Mouse (Mus musculus): Measurements from ENCODE around the gene Itk. TPM values are rescaled to one million over a fixed set of nuclear protein-coding genes. Genes with fewer than 3 reads are reported as not detected.

Gene Itk
- polyA plus RNA-seq, 1 experiment from 2014 or later, result not detected

- Histone ChIP-seq H3K4me3 (ENCODE audit: low read depth, low read length) (no peak overlapping the region), H3K9me3 (replicated peaks; ENCODE audit: control insufficient read depth, low read length) (no peaks in the 10 kb centered on the region), H3K4me1 (ENCODE audit: control insufficient read depth, insufficient read depth, low read length) (peaks cover 4% of the 10 kb centered on the region; the same call in 1 of the 2 replicates), H3K27me3 (replicated peaks; ENCODE audit: control insufficient read depth, insufficient read depth, low read length) (no peaks in the 10 kb centered on the region), H3K9ac (ENCODE audit: low read length) (no peak overlapping the region), H3K27ac (ENCODE audit: low read depth, low read length) (peak overlapping the region; percentile 1; the same call in 1 of the 2 replicates), H3K4me2 (ENCODE audit: low read length) (no peak overlapping the region), H3K36me3 (ENCODE audit: control insufficient read depth, insufficient read depth, low read length) (no peaks in the 10 kb centered on the region)
- ATAC-seq (peak; percentile 37; the same call in 1 of the 2 replicates), DNase-seq (ENCODE audit: low spot score) (no peak)
- 90% methylated on average over 23 of the region's 23 CpGs for WGBS
Observed at GRCm38 (mm10) chr11:46301579-46302248, 87.6 kb downstream of the Itk start.

DNA sequence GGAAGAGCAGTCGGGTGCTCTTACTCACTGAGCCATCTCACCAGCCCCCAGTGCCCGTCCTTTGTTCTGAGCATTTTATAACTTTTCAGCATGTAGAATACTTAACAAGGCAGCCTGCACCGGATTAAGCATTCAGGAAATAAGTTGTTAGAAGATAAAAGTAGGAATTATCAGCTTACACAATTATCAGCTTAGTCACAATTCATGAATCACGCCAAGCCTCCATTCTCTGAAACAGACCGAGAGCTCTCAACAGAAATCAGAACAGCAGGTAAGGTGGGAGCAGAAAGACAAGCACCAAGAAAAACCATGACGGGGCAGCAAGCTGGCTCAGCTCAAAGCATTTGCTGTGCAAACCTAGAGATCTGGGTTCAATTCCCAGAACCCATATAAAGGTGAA lies 89.4 kb downstream of the Itk start:
- no peak for ATAC-seq
- no peak overlapping the region for H3K27ac ChIP-seq (ENCODE audit: low read depth, low read length)
- H3K27me3 ChIP-seq (replicated peaks; ENCODE audit: control insufficient read depth, insufficient read depth, low read length), result no peaks in the 10 kb centered on the region
- H3K4me3 ChIP-seq (ENCODE audit: low read depth, low read length), result no peak overlapping the region
- no peaks in the 10 kb centered on the region for H3K36me3 ChIP-seq (ENCODE audit: control insufficient read depth, insufficient read depth, low read length)
- peaks cover 2% of the 10 kb centered on the region; the same call in 1 of the 2 replicates for H3K4me1 ChIP-seq (ENCODE audit: control insufficient read depth, insufficient read depth, low read length)
- H3K9me3 ChIP-seq (replicated peaks; ENCODE audit: control insufficient read depth, low read length), result no peaks in the 10 kb centered on the region
- no peak overlapping the region for H3K4me2 ChIP-seq (ENCODE audit: low read length)
- 40% methylated on average over 6 of the region's 6 CpGs for WGBS
- H3K9ac ChIP-seq (ENCODE audit: low read length), result no peak overlapping the region
- no peak for DNase-seq (ENCODE audit: low spot score)

GRCm38 (mm10) chr11:46298889-46299785 lies 90.2 kb downstream of the Itk start:
- Histone ChIP-seq H3K27ac (ENCODE audit: low read depth, low read length) (no peak overlapping the region), H3K9me3 (replicated peaks; ENCODE audit: control insufficient read depth, low read length) (no peaks in the 10 kb centered on the region), H3K36me3 (ENCODE audit: control insufficient read depth, insufficient read depth, low read length) (no peaks in the 10 kb centered on the region), H3K9ac (ENCODE audit: low read length) (no peak overlapping the region), H3K4me1 (ENCODE audit: control insufficient read depth, insufficient read depth, low read length) (no peaks in the 10 kb centered on the region), H3K4me2 (ENCODE audit: low read length) (no peak overlapping the region), H3K4me3 (ENCODE audit: low read depth, low read length) (no peak overlapping the region), H3K27me3 (replicated peaks; ENCODE audit: control insufficient read depth, insufficient read depth, low read length) (no peaks in the 10 kb centered on the region)
- 83% methylated on average over 13 of the region's 13 CpGs for WGBS
- DNase-seq (ENCODE audit: low spot score), result no peak
- no peak for ATAC-seq

GRCm38 (mm10) chr11:46294390-46294789 lies 94.9 kb downstream of the Itk start:
- Histone ChIP-seq H3K9me3 (replicated peaks; ENCODE audit: control insufficient read depth, low read length) (no peaks in the 10 kb centered on the region), H3K9ac (ENCODE audit: low read length) (no peak overlapping the region), H3K4me2 (ENCODE audit: low read length) (no peak overlapping the region), H3K4me1 (ENCODE audit: control insufficient read depth, insufficient read depth, low read length) (no peaks in the 10 kb centered on the region; the same call in 1 of the 2 replicates), H3K4me3 (ENCODE audit: low read depth, low read length) (no peak overlapping the region), H3K27ac (ENCODE audit: low read depth, low read length) (no peak overlapping the region), H3K27me3 (replicated peaks; ENCODE audit: control insufficient read depth, insufficient read depth, low read length) (no peaks in the 10 kb centered on the region), H3K36me3 (ENCODE audit: control insufficient read depth, insufficient read depth, low read length) (peaks cover 22% of the 10 kb centered on the region)
- no peak for DNase-seq (ENCODE audit: low spot score)
- no peak for ATAC-seq
- WGBS, result 90% methylated on average over 11 of the region's 11 CpGs

GRCm38 (mm10) chr11:46293491-46293890 lies 95.8 kb downstream of the Itk start:
- Histone ChIP-seq H3K4me1 (ENCODE audit: control insufficient read depth, insufficient read depth, low read length) (no peaks in the 10 kb centered on the region; the same call in 1 of the 2 replicates), H3K9ac (ENCODE audit: low read length) (no peak overlapping the region), H3K27me3 (replicated peaks; ENCODE audit: control insufficient read depth, insufficient read depth, low read length) (no peaks in the 10 kb centered on the region), H3K4me3 (ENCODE audit: low read depth, low read length) (no peak overlapping the region), H3K27ac (ENCODE audit: low read depth, low read length) (no peak overlapping the region), H3K36me3 (ENCODE audit: control insufficient read depth, insufficient read depth, low read length) (peaks cover 31% of the 10 kb centered on the region), H3K9me3 (replicated peaks; ENCODE audit: control insufficient read depth, low read length) (no peaks in the 10 kb centered on the region), H3K4me2 (ENCODE audit: low read length) (no peak overlapping the region)
- ATAC-seq, result no peak
- WGBS, result 94% methylated on average over 5 of the region's 5 CpGs
- DNase-seq (ENCODE audit: low spot score), result no peak

DNA sequence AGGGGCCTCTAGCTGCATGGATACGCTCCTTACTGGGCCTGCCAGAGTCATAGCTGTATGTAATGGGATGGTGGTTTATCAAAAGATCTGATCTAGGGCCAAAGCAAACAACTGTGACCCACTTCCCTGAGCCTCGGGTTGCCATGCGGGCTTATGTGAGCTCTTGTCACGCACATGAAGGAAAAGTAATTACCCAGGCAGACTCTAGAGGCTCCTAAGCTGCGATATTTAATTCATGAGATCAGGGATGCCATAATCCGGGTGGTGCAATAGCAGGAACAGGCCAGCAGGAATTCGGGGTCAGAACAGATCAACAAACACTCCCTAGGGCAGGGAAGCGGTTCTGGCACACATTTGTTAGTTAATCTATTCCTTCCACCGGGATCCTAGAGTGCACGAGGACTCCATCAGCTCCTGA lies 98.3 kb downstream of the Itk start:
- no peak overlapping the region for H3K27ac ChIP-seq (ENCODE audit: low read depth, low read length)

GRCm38 (mm10) chr11:46289561-46289960 lies 99.8 kb downstream of the Itk start:
- Histone ChIP-seq H3K4me1 (ENCODE audit: control insufficient read depth, insufficient read depth, low read length) (no peaks in the 10 kb centered on the region; the same call in 1 of the 2 replicates), H3K36me3 (ENCODE audit: control insufficient read depth, insufficient read depth, low read length) (peaks cover 52% of the 10 kb centered on the region), H3K4me3 (ENCODE audit: low read depth, low read length) (no peak overlapping the region), H3K27ac (ENCODE audit: low read depth, low read length) (no peak overlapping the region), H3K4me2 (ENCODE audit: low read length) (no peak overlapping the region), H3K27me3 (replicated peaks; ENCODE audit: control insufficient read depth, insufficient read depth, low read length) (no peaks in the 10 kb centered on the region), H3K9ac (ENCODE audit: low read length) (no peak overlapping the region), H3K9me3 (replicated peaks; ENCODE audit: control insufficient read depth, low read length) (no peaks in the 10 kb centered on the region)
- ATAC-seq (no peak), DNase-seq (ENCODE audit: low spot score) (no peak)
- 94% methylated on average over 9 of the region's 9 CpGs for WGBS

More for the DNA sequence above, 98.3 kb downstream of the Itk start:
- 55% methylated on average over 10 of the region's 10 CpGs for WGBS
- DNase-seq (ENCODE audit: low spot score) (peak; percentile 16), ATAC-seq (peak; percentile 41; the same call in 1 of the 2 replicates)
- no peaks in the 10 kb centered on the region; the same call in 1 of the 2 replicates for H3K4me1 ChIP-seq (ENCODE audit: control insufficient read depth, insufficient read depth, low read length)
- no peaks in the 10 kb centered on the region for H3K9me3 ChIP-seq (replicated peaks; ENCODE audit: control insufficient read depth, low read length)
- peaks cover 45% of the 10 kb centered on the region for H3K36me3 ChIP-seq (ENCODE audit: control insufficient read depth, insufficient read depth, low read length)
- H3K27me3 ChIP-seq (replicated peaks; ENCODE audit: control insufficient read depth, insufficient read depth, low read length), result no peaks in the 10 kb centered on the region
- H3K9ac ChIP-seq (ENCODE audit: low read length), result no peak overlapping the region
- no peak overlapping the region for H3K4me2 ChIP-seq (ENCODE audit: low read length)
- no peak overlapping the region for H3K4me3 ChIP-seq (ENCODE audit: low read depth, low read length)

- Histone ChIP-seq H3K9ac (ENCODE audit: low read length) (no peak overlapping the region), H3K27me3 (replicated peaks; ENCODE audit: control insufficient read depth, insufficient read depth, low read length) (no peaks in the 10 kb centered on the region), H3K4me2 (ENCODE audit: low read length) (no peak overlapping the region), H3K4me3 (ENCODE audit: low read depth, low read length) (no peak overlapping the region), H3K9me3 (replicated peaks; ENCODE audit: control insufficient read depth, low read length) (no peaks in the 10 kb centered on the region), H3K36me3 (ENCODE audit: control insufficient read depth, insufficient read depth, low read length) (peaks cover 57% of the 10 kb centered on the region), H3K4me1 (ENCODE audit: control insufficient read depth, insufficient read depth, low read length) (no peaks in the 10 kb centered on the region; the same call in 1 of the 2 replicates), H3K27ac (ENCODE audit: low read depth, low read length) (no peak overlapping the region)
- WGBS, result 70% methylated on average over 4 of the region's 4 CpGs
- DNase-seq (ENCODE audit: low spot score), result no peak
- ATAC-seq, result no peak
Observed at GRCm38 (mm10) chr11:46289022-46289421, 100.3 kb downstream of the Itk start.
